Mouse (Mus musculus): ENCODE results near the gene Gm28171. TPM values are rescaled to one million over a fixed set of nuclear protein-coding genes. Genes with fewer than 3 reads are reported as not detected.
"Not testable (repeated sequence)": the region's sequence is repeated elsewhere in the genome, so short reads cannot be mapped to it uniquely, and the experiment has no call there.

Gene Gm28171
- not detected for total RNA-seq (2021)

- not testable (repeated sequence) for DNase-seq (ENCODE audit: extremely low spot score in 1 of 2, low spot score in 1 of 2)
Measured at GRCm38 (mm10) chrY:5793095-5793494, at the start of gene Gm28171. TSS of gene Gm28171 (plus strand) at chrY:5793395.

Other genes starting within 250 kb of the Gm28171 start
- not detected for gene Gm21854, start 136.4 kb upstream of the Gm28171 start, total RNA-seq (2021)
- not detected for gene Gm20914, start 67.4 kb upstream of the Gm28171 start, total RNA-seq (2021)
- not detected for gene Gm21778, start 149.1 kb downstream of the Gm28171 start, total RNA-seq (2021)